In genomic region chr13:10170529-10170928, GRCm38 (mm10) we compare ENCODE assay signal across 32 mouse cellular contexts.
"Had no signal": no experiment of that assay in that cellular context is flagged by ENCODE, and none has a peak within 500 bp of the region (broad histone marks: within the 10 kb centered on the region; RNA-seq: fewer than 3 reads in every experiment).

No protein-coding gene starts in this region.

- H3K4me1 ChIP-seq: heart, embryonic 10.5 days; heart, embryonic 12.5 days; heart, embryonic 13.5 days; heart, embryonic 15.5 days; hindbrain, embryonic 10.5 days; hindbrain, embryonic 12.5 days; hindbrain, embryonic 13.5 days; hindbrain, embryonic 15.5 days; intestine, embryonic 15.5 days; kidney, embryonic 15.5 days had no signal

- DNase-seq: heart, postnatal 10 days; heart, postnatal 14 days; heart, postnatal 36 days; heart, postnatal 4 days; kidney, adult 11 months; kidney, adult 18-20 months; kidney, adult 2 months; kidney, adult 8-10 months; kidney, adult 9 months; kidney, postnatal 10 days; kidney, postnatal 14 days; kidney, postnatal 25 days; kidney, postnatal 36 days; kidney, postnatal 4 days; layer of hippocampus, adult 9-11 months; layer of hippocampus, postnatal 36 days had no signal

- ATAC-seq: hindbrain, embryonic 16.5 days; hindbrain, postnatal 0 days; inflammation-experienced regulatory T-cells, adult 6 months; intestine, embryonic 15.5 days; intestine, embryonic 16.5 days; intestine, postnatal 0 days had no signal

- H3K4me3 ChIP-seq: heart, embryonic 10.5 days; heart, embryonic 12.5 days; heart, embryonic 13.5 days; heart, embryonic 15.5 days; hindbrain, embryonic 10.5 days; hindbrain, embryonic 12.5 days; hindbrain, embryonic 13.5 days; hindbrain, embryonic 15.5 days; intestine, embryonic 15.5 days; kidney, embryonic 15.5 days; layer of hippocampus, adult 2 months had no signal
